Mouse (Mus musculus) MEL-GATA-1-ER (cell line): ENCODE data around the gene Gm28729.
A peak's percentile ranks its signal among the peaks of the same experiment; 100 is the strongest.
"Not testable (repeated sequence)": the region's sequence is repeated elsewhere in the genome, so short reads cannot be mapped to it uniquely, and the experiment has no call there.

Experiments used
- DNase-seq: peaks from one replicate; pipeline ENCODE4 v3.0.0-alpha.2; 2012; ENCODE audit warnings: low read depth; ENCODE audit errors: extremely low read depth

The Gm28729 gene

DNA sequence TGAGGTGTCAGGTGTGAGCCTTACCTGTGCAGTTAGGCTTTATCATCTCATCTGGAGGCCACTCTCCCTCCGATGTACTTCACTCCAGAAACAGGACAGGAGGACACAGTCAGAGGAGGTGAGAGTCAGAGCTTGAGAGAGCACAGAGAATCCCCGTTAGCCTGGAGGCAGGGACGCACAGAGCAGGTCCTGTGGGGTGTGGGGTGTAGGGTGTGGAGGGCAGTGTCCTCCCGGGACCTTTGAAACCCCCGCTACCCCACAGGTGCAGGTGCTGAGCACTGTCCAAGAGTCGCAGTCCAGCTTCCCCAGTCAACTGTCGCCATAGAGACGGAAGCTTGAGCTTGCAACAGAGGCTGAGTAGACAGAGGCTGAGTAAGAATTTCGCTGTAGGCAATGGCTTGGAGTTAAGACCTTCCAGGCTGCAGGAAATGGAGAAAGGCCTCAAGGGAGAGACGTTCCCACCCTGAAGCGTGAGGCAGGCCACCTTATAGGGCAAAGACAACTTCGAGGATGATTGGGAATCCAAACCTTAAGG lies at the start of gene Gm28729:
Gene Gm28729 (minus strand): TSS at position 293 of the 535 bp plus-strand sequence.
- DNase-seq, result no peak

DNA sequence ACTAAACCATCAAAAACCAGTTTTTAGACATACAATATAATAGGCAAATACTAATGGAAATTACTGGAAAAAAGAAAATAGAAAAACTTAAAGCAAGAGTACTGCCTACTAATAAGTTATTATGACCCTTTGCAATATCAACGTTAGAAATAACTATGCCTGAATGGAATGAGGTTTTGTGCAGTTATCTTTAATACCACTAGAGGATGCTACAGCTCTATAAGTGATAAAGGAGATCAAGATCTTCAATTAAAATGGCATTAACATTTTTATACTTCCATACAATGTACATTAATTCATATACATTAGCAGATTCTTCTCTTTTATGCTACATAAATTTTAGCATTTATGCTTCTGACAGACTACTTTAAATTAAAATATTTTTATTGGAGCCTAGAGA lies 48.2 kb upstream of the Gm28729 start:
- DNase-seq, result no peak

DNA sequence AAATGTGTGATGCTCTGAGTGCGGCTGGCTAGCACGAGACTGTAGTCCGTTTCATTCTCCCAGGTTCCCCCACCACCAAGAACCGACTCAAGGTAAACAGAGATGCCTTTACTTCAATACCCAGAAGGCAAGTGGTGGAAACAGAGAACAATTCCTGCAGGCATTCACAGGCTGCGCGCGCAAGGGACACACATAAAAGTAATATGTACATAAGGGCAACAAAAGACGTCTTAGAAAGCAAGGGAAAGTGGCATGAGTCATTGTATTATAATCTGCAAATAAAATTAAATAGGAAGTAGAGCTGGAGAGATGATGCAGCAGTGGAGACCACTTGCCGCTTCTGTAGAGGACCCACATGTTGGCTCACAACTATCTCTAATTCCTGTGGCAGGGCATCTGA lies 47.7 kb upstream of the Gm28729 start:
- DNase-seq, result no peak

DNA sequence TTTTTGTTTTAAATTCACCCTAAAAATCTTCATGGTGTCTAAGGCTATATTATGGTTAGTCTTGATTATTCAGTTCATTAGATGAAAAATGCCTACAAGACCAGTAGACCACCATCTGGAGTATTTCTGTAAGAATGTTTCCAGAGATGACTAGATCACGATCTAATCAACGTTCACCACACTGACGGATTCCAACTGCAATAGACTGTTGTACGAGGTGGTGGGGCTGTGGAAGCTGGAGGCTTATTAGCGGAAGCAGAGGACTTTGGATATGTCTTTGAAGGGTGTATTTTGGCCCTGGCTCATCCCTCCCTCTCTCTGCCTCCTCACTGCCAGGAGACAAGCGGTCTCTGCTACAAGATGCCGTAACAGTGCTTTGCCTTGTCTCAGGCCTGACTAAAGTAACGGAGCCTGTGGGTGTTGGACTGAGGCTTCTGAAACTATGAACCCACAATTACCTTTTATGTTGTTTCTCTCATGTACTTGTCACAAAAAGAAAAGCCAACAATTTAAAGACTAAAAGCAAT lies 41.5 kb upstream of the Gm28729 start:
- no peak for DNase-seq

DNA sequence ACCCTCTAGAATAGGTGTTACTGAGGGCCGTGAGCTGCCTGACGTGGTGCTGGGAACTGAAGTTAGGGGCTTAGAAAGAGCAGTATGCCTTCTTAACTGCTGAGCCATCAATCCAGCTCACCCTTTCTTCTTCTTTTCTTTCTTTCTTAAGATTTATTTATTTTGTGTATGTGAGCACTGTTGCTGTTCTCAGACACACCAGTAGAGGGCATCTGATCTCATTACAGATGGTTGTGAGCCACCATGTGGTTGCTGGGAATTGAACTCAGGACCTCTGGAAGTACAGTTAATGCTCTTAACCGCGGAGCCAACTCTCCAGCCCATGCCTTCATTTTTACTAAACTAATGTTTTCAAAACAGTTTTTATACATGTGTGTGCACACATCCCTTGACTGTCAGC lies 38.4 kb upstream of the Gm28729 start:
- no peak for DNase-seq

DNA sequence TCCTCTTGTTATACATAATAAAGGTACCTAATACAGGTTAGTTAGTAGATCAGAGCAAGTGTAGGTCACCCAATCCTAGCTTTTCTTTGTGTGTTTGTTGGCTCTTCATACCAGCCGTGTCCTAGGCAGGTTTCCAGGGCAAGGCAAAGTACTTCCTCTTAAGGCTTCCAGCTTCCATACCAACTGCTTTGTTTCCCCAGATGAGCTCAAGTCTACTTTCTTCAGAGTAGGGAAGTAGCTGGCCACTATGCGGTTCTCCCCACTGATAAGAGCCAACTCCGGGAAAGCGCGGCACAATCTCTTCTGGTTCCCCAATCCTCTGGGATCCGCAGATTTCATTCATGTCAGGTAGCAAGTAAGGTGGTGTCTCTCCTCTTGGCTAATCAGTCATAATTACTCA lies 34.1 kb upstream of the Gm28729 start:
- DNase-seq, result peak; percentile 54

DNA sequence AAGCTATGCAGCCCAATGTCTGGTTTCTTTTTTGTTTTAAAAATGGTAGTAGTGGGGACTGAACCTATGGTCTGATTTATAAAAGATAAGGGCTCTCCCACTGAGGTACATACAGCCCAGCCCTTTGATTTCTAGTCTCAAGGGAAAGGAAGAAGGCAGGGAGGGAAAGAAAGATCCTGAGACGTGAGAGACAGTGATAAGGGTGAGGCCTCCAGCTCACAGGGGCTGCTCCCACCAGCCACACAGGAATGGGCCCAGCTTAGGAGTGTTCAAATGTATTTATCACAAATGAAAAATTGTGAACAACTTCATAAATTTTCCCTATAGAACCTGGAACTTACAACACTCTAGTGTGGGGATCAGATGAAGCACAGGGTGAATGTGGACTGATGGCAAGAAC lies 33.5 kb upstream of the Gm28729 start:
- no peak for DNase-seq

DNA sequence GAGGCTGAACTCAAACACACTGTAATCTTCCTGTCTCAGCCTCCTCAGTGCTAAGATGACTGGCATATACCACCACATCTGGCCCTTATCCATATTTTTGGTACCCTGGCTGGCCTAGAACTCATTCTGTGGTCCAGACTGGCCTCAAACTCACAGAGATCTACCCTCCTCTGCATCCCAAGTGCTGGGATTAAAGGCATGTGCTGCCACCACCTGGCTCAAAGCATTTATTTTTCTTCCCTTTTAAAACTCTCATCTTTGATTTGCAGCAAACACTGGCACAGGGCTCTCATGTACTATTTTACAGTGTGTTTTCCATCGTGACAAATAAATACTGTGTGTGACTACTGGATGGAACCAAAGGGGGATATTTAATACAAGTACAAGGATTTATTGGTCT lies 29.0 kb upstream of the Gm28729 start:
- no peak for DNase-seq

DNA sequence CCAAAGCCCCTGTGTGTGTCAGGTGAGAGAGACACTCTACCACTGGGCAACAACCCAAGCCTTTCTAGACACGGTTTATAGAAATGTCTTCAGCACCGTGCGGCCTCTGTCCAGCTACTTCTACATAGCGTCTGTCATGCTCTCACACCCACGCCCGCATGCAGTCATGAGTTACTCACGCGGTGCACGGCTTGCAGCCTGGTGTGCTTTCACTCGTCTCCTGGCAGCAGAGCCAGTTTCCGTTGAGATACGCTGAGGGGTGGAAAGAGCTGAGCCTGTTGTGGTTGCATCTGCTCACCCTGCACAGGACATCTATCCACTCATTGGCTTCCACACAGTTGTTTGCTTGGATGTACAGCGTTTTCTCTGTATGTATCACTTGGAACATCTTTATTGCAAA lies 20.3 kb upstream of the Gm28729 start:
- DNase-seq, result no peak

DNA sequence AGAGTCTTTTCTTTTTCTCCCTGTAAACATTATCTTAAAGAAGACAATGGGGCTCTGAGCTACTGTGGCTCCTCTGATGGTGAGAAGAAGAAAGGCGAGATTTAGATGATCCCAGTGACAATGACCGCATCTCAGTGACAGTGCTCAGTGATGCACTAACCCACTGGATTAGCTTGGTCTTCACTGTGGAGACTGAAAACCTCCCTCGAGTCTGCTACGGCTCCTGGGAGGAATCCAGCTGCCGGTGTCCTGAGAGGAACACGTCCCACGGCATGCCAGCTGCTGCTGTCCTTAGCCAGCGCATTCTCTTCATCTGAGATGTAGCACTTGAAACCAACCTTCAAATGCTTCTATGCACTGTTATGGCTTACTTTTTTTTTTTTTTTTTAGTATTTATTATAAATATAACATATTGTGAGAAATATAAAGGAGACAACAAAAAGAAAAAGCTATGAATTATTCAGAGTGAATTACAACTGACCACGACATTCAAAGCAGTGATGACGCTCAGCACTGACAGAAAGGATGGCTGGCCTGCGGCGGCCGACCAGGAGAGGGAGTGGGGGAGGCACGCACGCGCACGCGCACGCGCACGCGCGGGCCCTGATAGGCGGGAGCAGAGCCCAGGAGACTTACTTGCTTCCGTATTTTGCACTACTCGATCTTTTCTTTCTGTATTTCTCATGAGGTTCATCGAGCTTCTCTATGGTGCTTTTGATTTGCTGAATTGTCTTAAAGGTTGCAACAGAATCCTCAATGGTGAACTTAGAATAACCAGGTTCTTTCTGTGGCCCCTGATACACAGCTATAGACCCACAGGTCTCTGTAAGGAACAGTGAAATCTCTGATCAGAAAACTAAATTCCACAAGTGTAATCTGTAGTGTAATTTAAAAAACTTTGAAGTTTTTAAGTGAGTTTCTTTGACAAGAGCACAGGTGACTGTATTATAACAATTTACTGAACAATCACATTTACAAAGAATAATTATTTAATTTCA lies 18.9 kb upstream of the Gm28729 start:
- DNase-seq, result no peak

DNA sequence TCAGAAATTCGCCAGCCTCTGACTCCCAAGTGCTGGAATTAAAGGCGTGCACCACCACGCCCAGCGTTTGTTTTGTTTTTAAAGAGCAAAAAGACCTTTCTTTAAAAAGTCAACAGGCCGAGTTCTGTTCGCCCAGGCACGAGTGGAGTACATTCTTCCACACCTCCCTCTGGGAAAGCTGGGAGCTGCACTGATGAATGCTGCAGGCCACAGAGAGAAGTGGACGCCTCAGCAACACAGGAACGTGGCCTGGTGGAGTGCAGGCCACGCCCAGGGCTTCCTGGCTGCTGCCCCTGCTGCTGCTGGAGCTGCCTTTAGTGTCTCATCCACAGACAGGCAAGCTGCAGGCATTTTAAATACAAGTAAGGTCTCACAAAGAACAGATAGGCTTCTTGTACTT lies 13.9 kb upstream of the Gm28729 start:
- DNase-seq, result no peak

DNA sequence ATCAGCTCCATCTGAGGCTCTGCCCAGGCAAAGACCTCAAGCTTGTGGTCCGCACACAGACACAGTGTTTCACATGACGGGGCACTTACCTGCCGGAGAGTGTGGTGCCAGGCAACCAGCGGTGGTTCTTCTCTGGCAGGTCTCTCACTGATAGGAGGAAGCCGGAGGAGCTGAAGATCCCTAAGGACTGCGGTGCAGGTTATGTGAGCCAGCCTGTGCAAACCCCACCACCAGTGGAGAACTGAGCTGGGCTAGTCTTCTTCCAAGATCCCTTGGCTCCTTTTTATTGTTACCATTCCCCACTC lies 12.5 kb upstream of the Gm28729 start:
- no peak for DNase-seq

DNA sequence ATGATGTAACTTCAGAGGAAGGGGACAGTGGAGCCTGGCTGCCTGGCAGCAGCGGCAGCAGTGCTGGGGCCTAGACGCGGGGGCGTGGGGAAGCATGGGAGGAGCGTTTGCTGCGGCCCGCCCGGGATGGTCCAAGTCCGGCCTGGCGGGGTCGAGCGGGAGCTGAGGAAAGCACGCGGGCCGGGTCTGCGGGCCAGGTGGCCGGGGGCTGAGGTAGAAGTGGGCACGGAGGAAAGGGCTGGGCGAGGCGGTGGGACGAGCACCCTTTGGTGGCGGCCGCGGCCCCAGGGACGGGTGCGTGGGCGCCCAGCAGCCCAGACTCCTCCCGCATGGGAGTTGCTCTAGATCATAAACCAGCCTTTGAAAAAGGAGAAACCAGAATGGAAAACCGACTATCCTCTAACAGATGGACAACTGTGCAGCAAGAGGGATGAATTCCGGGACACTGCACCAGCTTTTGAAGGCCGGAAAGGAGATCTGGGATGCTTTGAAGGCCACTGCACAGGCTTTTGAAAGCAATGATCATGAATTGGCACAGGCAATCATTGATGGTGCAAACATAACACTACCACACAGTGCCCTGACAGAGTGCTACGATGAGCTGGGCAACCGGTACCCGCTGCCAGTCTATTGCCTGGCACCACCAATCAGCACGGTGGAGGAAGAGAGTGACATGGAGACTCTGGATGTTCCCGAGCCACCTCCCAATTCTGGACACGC lies 12.0 kb upstream of the Gm28729 start:
- DNase-seq, result no peak

DNA sequence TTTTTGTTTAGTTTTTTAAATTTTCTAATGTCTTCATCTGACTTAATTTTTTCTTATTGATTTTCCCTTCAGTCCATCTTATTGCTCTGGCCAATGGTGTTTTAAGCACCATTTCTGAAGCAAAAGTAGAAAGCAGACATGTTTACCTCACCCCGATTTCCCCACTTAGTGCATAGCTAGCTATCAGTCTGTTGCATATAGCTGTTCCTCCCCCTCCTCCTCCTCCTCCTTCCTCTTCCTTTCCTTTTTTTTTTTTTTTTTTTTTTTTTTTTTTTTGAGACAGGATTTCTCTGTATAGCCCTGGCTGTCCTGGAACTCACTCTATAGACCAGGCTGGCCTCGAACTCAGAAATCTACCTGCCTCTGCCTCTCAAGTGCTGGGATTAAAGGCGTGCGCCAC lies 11.0 kb upstream of the Gm28729 start:
- DNase-seq, result not testable (repeated sequence)

DNA sequence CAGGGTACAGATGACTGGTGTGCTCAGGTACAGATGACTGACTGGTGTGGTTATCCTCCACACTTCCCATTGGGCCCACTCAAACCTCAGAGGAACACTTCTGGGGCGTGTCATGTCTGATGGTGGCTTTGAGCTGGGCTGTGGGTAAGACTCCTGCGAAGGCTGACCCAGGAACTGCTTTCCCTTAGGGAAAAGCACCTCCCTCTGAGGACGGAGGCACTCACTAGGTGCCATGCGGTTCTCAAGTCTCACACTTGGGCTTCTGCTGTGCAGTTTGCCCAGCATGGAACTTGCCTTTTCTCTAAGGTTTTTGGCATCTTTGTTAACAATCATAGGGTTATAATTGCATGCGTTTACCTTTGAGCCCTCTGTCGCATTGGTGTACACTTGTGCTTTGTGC lies 10.4 kb upstream of the Gm28729 start:
- no peak for DNase-seq

DNA sequence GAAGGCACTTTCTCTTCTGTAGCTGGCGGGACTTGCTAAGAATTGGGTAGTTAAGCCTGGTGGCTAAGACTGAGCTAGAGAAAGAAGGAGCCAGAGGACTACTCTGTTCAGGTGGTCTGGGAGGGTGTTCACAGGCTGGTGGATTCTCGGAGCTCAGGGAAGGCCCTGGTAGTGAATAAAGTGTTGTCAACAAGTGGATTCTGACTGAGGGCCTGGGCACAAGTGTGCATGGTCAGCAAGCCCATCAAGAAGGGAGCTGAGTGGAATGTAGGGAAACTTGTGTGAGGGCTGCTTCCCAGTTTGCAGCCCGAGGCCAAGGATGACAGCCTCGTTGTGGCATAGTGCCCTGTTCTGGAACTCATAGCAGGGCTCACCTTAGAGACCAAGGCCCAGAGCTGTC lies 9.2 kb upstream of the Gm28729 start:
- DNase-seq, result no peak

DNA sequence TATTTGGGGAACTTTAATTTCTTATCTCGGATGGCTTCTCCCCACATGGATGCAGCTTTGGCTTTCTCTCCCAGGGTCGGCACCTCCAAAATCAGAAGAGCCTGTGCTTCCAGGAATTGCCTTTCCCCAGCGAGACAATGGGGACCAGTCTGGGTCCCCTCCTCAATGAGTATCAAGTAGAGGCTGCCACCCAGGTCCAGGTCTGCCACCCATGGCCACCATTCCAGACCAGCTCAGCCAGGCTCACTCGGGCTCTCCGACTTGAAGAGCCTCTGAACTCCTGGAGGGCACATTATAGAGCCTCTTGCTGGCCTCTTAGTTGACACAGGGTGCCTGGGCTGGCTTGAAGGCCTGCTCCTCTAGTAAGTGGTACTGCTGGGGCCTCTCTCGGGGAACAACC lies 8.4 kb upstream of the Gm28729 start:
- DNase-seq, result no peak

DNA sequence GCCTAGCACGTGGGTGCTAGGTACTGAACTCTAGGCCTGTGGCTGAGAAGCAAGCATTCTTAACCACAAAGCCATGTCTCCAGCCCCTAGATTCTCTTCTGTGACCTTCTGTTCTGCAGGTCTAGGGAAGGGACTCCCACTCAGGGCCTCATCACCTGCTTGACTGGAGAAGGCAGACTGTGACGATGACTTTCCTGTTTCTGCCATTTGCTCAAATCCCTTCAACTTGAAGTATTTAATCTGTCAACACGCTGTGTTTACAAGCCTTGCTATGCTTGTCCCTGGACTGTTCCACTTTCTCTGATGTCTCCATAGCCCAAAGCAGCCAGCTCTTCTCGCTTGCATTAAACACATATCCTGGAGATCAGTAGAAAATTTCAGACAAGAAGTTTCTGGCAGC lies 7.5 kb upstream of the Gm28729 start:
- no peak for DNase-seq

DNA sequence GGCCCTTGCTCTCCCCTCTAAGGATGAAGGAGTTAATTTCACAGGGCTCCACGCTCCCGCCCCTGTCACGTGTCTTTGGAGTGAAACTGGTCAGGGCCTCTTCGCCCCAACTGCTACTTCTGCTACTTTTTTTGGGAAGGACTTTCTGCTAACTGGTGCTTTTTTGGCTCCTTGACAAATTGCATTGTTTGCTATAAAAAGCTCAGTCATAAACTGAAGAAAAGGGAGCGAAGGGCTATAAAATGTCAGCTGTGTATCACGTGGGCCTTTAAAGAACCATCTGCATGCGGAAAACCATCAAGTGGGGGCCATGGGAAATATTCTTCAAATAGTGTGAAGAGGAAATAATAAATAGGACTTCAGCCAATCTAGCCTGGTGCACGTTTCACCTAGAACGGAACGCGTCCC lies 5.6 kb upstream of the Gm28729 start:
- no peak for DNase-seq

DNA sequence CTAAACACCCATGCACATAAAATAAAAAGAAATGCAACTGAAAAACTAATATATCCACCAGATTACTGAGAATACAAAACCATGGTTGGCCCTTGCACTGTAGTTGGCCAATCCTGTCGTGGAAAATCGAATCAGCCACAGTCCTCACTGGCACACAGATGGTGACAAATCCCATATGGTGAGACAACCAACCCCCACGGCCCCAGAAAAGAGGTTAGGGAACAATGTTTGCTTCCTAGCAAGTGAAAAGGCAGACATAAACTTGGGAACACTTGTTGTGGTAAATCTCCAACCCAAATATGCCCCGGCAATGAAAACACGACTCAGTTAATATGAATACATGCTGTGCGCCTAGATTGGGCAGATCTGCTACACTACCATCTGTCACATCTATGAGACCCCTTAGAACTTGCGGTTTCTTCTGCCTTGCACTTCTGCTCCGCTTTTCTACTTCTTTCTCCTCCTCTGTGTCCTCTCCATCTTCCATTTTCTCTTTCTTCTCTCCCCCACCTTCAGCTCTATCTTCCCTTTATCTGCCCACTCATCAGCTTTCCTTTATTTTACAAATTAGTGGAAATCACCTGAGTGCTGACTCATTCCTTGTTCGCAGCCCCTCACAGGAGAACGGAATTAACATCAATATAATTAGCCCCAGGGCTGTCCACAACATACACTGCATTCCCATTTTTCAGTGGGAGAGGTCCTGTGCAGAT lies 5.1 kb upstream of the Gm28729 start:
- DNase-seq, result no peak

DNA sequence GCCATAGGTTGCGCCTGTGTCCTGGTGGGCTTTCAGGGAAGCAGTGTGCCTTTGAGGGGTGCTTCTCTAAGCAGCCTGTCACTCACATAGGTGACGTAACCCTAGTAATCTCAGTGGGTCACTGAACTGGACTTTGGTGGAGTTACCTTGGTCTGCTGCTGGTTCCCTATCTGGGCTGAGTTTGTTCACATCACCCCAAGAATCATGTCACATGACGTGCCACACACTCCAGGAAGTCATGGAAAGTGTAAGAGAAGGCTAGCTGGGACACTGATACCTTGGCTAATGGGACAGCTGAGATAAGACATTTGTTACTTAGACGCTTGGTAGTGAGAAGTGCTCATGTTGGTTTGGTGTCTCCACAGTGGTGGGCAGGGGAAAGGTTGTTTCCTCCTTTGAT lies 947 bp upstream of the Gm28729 start:
- no peak for DNase-seq

DNA sequence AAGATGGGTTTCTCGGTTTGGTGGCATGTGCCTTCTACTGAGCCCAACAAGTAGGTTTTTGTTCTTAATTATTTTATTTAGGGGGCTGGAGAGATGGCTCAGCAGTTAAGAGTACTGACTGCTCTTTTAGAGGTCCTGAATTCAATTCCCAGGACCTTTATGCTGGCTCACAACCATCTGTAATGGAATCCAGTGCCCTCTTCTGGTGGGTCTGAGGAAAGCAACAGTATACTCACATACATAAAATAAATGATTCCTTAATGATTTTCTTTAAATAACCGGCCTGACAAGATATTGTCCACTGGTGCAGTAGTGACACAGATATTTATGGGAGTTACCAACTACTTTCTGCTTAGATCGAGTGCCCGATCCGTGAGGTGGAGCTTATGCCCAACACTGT lies 1.9 kb downstream of the Gm28729 start:
- no peak for DNase-seq
